Mouse (Mus musculus) forebrain, embryonic 14.5 days (tissue): Measurements from ENCODE around the gene Epb41l1. TPM values are rescaled to one million over a fixed set of nuclear protein-coding genes. Genes with fewer than 3 reads are reported as not detected.

ENCODE experiments used
- ATAC-seq: fragments of 200-750 bp; cut with Nextera tagmentation; 2 replicates; pipeline ENCODE4 v1.8.0; 2017; ENCODE audit warnings: mild to moderate bottlenecking, moderate library complexity
- DNase-seq: peaks from one replicate; pipeline ENCODE4 v3.0.0-alpha.2; 2015; ENCODE audit warnings: low spot score
- H3K27ac ChIP-seq: fragments of 300-500 bp; sonication (generic); 2 replicates; pipeline ENCODE4 v1.5.1; 2014; ENCODE audit warnings: low read depth, mild to moderate bottlenecking, control low read depth, low read length, moderate library complexity
- H3K27me3 ChIP-seq: fragments of 300-500 bp; sonication (generic); replicated peaks from 2 replicates; pipeline ENCODE4 v1.6.1; 2014; ENCODE audit warnings: low read length, control low read depth, mixed read lengths; ENCODE audit not compliant: control insufficient read depth, insufficient read depth
- H3K36me3 ChIP-seq: fragments of 300-500 bp; sonication (generic); 2 replicates; pipeline ENCODE4 v1.6.1; 2014; ENCODE audit warnings: low read length, control low read depth; ENCODE audit not compliant: control insufficient read depth, insufficient read depth
- H3K4me1 ChIP-seq: fragments of 300-500 bp; sonication (generic); 2 replicates; pipeline ENCODE4 v1.6.1; 2014; ENCODE audit warnings: antibody characterized with exemption, low read length, control low read depth; ENCODE audit not compliant: control insufficient read depth, insufficient read depth
- H3K4me2 ChIP-seq: fragments of 300-500 bp; sonication (generic); 2 replicates; pipeline ENCODE4 v1.6.1; 2014; ENCODE audit warnings: mild to moderate bottlenecking, control low read depth, low read length
- H3K4me3 ChIP-seq: fragments of 300-500 bp; sonication (generic); 2 replicates; pipeline ENCODE4 v1.5.1; 2014; ENCODE audit warnings: low read depth, low read length, control low read depth
- H3K9ac ChIP-seq: fragments of 300-500 bp; sonication (generic); 2 replicates; pipeline ENCODE4 v1.6.1; 2014; ENCODE audit warnings: mild to moderate bottlenecking, low read length, control low read depth, moderate library complexity
- H3K9me3 ChIP-seq: fragments of 300-500 bp; sonication (generic); replicated peaks from 2 replicates; pipeline ENCODE4 v1.6.1; 2016; ENCODE audit warnings: low read length, control low read depth, mixed read lengths; ENCODE audit not compliant: control insufficient read depth
- WGBS: fragments of 180-500 bp; shearing (Covaris S2); extraction: QIAGEN DNeasy Blood & Tissue Kit; methylation state at CpG from one replicate; pipeline ENCODE4 v1.1.7; 2014; 5-methylcytosine and 5-hydroxymethylcytosine counted together
- polyA plus RNA-seq: library from polyadenylated mRNA; unstranded; fragments of >200 nt; fragmentation: Nextera tagmentation; extraction: Ambion mirVana; gene quantifications from 2 replicates; pipeline ENCODE4 v1.2.1, GENCODE M21; 2014

Gene Epb41l1
- polyA plus RNA-seq, 1 experiment from 2014 or later = 9.6 TPM

- Histone ChIP-seq H3K9me3 (no peaks in the 10 kb centered on the region), H3K4me2 (no peak overlapping the region), H3K4me3 (no peak overlapping the region), H3K27me3 (no peaks in the 10 kb centered on the region), H3K27ac (no peak overlapping the region), H3K36me3 (no peaks in the 10 kb centered on the region), H3K9ac (no peak overlapping the region), H3K4me1 (no peaks in the 10 kb centered on the region)
- ATAC-seq = no peak
- no peak for DNase-seq
- 43% methylated on average over 4 of the region's 4 CpGs for WGBS
These were observed 9.6 kb downstream of the Epb41l1 start for GRCm38 (mm10) chr2:156430326-156430725.

- H3K4me2 ChIP-seq = no peak overlapping the region
- 61% methylated on average over 6 of the region's 6 CpGs for WGBS
These were observed 10.7 kb downstream of the Epb41l1 start for GRCm38 (mm10) chr2:156431409-156431808.

GRCm38 (mm10) chr2:156432086-156432485 is 11.4 kb downstream of the Epb41l1 start:
- no peaks in the 10 kb centered on the region for H3K4me1 ChIP-seq
- 91% methylated on average over 3 of the region's 3 CpGs for WGBS
- DNase-seq (no peak), ATAC-seq (no peak)
- H3K27ac ChIP-seq = no peak overlapping the region
- H3K9ac ChIP-seq = no peak overlapping the region
- no peaks in the 10 kb centered on the region for H3K27me3 ChIP-seq
- no peak overlapping the region for H3K4me3 ChIP-seq
- H3K4me2 ChIP-seq = no peak overlapping the region
- H3K36me3 ChIP-seq = no peaks in the 10 kb centered on the region
- no peaks in the 10 kb centered on the region for H3K9me3 ChIP-seq

More at GRCm38 (mm10) chr2:156431409-156431808, 10.7 kb downstream of the Epb41l1 start:
- H3K9ac ChIP-seq = no peak overlapping the region
- no peak overlapping the region for H3K4me3 ChIP-seq
- H3K27ac ChIP-seq = no peak overlapping the region
- H3K4me1 ChIP-seq = no peaks in the 10 kb centered on the region
- ATAC-seq (no peak), DNase-seq (no peak)
- H3K36me3 ChIP-seq = no peaks in the 10 kb centered on the region
- H3K27me3 ChIP-seq = no peaks in the 10 kb centered on the region
- H3K9me3 ChIP-seq = no peaks in the 10 kb centered on the region

- no peak overlapping the region for H3K27ac ChIP-seq
These were observed 12.5 kb downstream of the Epb41l1 start for GRCm38 (mm10) chr2:156432874-156433868.

GRCm38 (mm10) chr2:156437637-156438036 is 16.9 kb downstream of the Epb41l1 start:
- Histone ChIP-seq H3K4me2 (no peak overlapping the region), H3K9ac (no peak overlapping the region), H3K27me3 (no peaks in the 10 kb centered on the region), H3K4me3 (no peak overlapping the region), H3K27ac (no peak overlapping the region), H3K36me3 (no peaks in the 10 kb centered on the region), H3K4me1 (no peaks in the 10 kb centered on the region), H3K9me3 (no peaks in the 10 kb centered on the region)
- no peak for ATAC-seq
- DNase-seq = no peak
- 88% methylated on average over 11 of the region's 11 CpGs for WGBS

More at GRCm38 (mm10) chr2:156432874-156433868, 12.5 kb downstream of the Epb41l1 start:
- no peak overlapping the region for H3K9ac ChIP-seq
- no peaks in the 10 kb centered on the region for H3K27me3 ChIP-seq
- WGBS = 42% methylated on average over 9 of the region's 9 CpGs
- no peaks in the 10 kb centered on the region for H3K36me3 ChIP-seq
- H3K4me1 ChIP-seq = no peaks in the 10 kb centered on the region
- ATAC-seq (no peak), DNase-seq (no peak)
- H3K4me3 ChIP-seq = no peak overlapping the region
- H3K9me3 ChIP-seq = no peaks in the 10 kb centered on the region
- H3K4me2 ChIP-seq = no peak overlapping the region

GRCm38 (mm10) chr2:156439666-156440462 is 19.2 kb downstream of the Epb41l1 start:
- WGBS = 41% methylated on average over 11 of the region's 11 CpGs

GRCm38 (mm10) chr2:156441909-156442308 is 21.2 kb downstream of the Epb41l1 start:
- 69% methylated on average over 6 of the region's 6 CpGs for WGBS
- Histone ChIP-seq H3K4me2 (no peak overlapping the region), H3K9me3 (no peaks in the 10 kb centered on the region), H3K4me1 (no peaks in the 10 kb centered on the region), H3K9ac (no peak overlapping the region), H3K36me3 (peaks cover 7% of the 10 kb centered on the region), H3K27me3 (no peaks in the 10 kb centered on the region), H3K4me3 (no peak overlapping the region), H3K27ac (no peak overlapping the region)
- DNase-seq (no peak), ATAC-seq (no peak)

More at GRCm38 (mm10) chr2:156439666-156440462, 19.2 kb downstream of the Epb41l1 start:
- H3K4me3 ChIP-seq = no peak overlapping the region
- no peak overlapping the region for H3K4me2 ChIP-seq
- peaks cover under 1% of the 10 kb centered on the region; the same call in 1 of the 2 replicates for H3K36me3 ChIP-seq
- H3K9ac ChIP-seq = no peak overlapping the region
- DNase-seq (no peak), ATAC-seq (no peak)
- no peaks in the 10 kb centered on the region for H3K9me3 ChIP-seq
- H3K27me3 ChIP-seq = no peaks in the 10 kb centered on the region
- no peak overlapping the region for H3K27ac ChIP-seq
- H3K4me1 ChIP-seq = no peaks in the 10 kb centered on the region

GRCm38 (mm10) chr2:156443323-156443722 is 22.6 kb downstream of the Epb41l1 start:
- Histone ChIP-seq H3K4me3 (no peak overlapping the region), H3K4me2 (no peak overlapping the region), H3K9ac (no peak overlapping the region), H3K27me3 (no peaks in the 10 kb centered on the region), H3K27ac (no peak overlapping the region), H3K9me3 (no peaks in the 10 kb centered on the region), H3K36me3 (peaks cover 7% of the 10 kb centered on the region), H3K4me1 (no peaks in the 10 kb centered on the region)
- WGBS = 93% methylated on average over 1 of the region's 1 CpGs
- no peak for DNase-seq
- ATAC-seq = no peak
